Mouse (Mus musculus): Measurements from ENCODE around the gene Tbx10.

DNA sequence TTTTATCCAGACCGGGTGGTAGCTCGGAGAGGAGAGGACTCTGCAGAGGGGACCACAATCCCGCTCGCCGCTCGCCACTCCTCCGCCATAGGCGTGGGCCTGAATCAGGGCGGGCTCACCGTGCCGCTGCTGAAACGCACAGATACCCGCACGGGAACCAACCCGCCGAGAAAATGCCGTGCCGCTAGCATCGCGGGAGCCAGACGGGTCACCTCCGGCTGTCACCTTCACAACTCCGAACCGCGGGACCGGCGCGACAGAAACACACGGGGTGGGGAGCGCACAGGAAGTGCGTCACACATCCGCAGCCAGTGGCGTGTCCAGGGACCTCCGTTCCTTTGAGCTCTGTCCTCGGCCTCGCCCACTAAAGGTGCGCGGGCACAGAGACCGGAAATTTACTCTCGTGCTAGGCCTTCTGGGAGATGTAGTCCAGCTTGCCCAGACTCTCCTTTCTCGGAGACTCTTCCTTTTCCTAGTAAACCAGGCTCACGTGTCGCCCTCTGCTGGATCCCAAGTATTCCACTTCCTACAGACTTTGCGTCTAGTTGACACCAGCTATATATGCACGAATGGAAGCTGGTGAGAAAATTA lies 20.0 kb downstream of the Tbx10 start, which contains the start of gene Ndufv1:
- TF ChIP-seq HCFC1 (IDR thresholded peaks at IDR 0.05; ENCODE audit: borderline replicate concordance, insufficient read depth, low read length) (peak; percentile 99), ZC3H11A (IDR thresholded peaks at IDR 0.05; ENCODE audit: borderline replicate concordance, low read depth, low read length) (peak; percentile 62), ZNF384 (IDR thresholded peaks at IDR 0.05; ENCODE audit: low read depth, low read length) (no peak)
